Mouse (Mus musculus): ENCODE measurements around the gene Nabp2.

The Nabp2 gene

GRCm38 (mm10) chr10:128411211-128412054, at the start of gene Nabp2, which contains the start of gene Rnf41:
Gene Nabp2 (minus strand): TSS chr10:128411492.
Gene Rnf41 (plus strand): TSS chr10:128411657.
- peak; percentile 92 for DNase-seq (ENCODE audit: low spot score)

DNA sequence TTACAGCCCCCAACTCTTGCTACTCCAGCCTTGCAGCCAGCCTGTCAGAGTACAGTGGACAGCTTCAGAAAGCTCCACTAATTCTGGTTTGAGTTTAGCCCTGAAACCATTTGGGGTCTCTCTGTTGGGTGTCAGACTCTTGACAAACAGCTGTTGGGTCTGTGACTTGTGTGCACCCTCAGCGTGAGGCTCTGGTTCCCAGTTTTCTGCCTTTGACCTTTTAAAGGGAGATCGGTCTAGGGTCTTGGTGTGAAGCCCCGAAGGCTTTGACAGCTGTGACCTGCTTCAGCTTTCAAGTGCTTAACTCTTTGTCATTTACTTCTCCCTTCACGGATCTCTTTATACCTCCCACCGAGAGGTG, 49.0 kb upstream of the Nabp2 start:
- no peak for DNase-seq (ENCODE audit: low spot score)

DNA sequence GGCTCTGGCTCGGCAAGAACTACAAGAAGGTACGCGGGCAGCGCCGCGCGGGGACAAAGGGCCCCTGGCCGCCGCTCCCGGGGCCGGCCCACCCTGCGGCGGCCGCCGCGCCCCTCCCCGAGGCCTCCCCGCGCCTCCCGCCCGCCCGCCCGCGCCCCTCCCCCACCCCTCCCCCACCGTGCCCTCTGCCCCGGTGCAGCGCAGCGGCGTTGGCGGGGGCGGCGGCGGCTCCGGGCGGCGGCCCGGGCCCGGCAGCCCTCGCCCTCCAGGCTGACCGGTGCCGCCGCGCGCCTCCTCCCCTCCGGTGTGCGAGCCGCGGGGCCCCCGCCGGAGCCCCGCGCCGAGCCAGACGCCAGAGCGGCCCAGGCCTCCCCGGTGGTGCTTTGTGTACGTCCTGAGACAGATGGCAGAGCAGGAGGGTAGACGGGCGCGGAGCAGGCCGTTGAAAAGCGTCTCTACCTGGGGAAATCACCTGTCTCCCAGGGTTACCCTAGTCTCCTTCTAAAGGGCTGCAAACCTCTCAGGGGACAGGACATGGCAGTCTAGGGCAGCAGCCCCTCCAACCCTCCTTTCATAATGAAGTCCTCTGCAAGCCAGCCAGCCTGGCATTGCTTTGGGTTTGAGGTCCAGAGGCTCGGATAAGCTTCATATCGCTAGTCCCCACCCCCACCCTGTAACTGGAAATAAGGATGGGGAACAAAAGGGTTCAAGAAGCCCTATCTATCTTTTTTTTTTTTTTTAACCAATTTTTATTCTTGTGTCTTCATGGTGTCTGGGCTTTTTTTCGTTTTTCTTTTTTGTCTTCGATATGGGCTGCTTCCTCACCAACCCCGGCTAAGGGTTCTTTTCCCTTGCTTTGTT, 48.3 kb upstream of the Nabp2 start:
- DNase-seq (ENCODE audit: low spot score): peak; percentile 53

DNA sequence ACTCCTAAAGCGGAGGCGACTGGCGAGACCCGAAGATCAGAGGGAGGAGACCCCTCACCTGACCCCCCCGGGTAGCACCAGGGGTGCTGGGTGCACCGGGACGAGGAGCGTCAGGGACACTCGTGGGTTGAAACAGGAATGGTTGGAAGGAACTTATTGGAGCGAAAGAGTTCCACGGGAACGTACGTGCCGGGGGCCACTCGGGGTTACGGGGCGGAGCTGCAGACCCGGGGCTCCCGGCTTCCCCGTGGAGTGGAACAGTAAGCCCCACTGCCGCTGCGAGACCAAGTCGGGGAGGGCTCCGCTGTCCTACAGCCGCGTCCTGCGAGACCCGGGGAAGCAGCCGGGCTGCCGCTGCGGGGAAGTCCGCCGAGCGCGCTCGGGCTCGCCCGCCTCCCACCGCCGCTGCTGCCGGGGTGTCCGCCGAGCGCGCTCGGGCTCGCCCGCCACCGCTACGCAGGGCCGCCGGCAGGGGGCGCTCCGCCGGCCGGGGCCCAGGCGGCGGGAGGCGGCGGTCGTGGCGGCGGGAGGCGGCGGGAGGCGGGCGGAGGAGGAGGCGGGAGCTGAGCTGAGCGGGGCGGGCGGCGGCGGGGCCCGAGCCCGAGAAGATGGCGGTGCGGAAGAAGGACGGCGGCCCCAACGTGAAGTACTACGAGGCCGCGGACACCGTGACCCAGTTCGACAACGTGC, 47.6 kb upstream of the Nabp2 start, which contains the start of gene Smarcc2:
Smarcc2 (plus strand) TSS at position 530 of the 690 bp plus-strand sequence.
- peak; percentile 75 for DNase-seq (ENCODE audit: low spot score)

DNA sequence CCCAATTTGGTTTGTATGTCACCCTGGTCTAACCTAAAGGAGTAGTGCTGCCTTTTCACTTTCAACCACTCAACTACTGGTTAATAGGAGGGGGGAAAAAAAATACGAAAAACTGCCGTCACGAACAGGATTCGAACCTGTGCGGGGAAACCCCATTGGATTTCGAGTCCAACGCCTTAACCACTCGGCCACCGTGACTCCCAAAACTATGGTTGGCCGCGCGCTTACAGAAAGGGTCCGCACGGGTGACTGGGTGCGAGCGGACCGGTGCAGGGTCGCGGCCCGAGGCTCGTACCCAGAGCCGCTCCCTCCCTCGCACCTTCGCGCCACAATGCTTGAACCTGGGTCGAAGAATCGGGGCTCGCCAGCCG, 47.0 kb upstream of the Nabp2 start:
- DNase-seq (ENCODE audit: low spot score): peak; percentile 91

GRCm38 (mm10) chr10:128457676-128458075, 46.4 kb upstream of the Nabp2 start:
- no peak for DNase-seq (ENCODE audit: low spot score)

DNA sequence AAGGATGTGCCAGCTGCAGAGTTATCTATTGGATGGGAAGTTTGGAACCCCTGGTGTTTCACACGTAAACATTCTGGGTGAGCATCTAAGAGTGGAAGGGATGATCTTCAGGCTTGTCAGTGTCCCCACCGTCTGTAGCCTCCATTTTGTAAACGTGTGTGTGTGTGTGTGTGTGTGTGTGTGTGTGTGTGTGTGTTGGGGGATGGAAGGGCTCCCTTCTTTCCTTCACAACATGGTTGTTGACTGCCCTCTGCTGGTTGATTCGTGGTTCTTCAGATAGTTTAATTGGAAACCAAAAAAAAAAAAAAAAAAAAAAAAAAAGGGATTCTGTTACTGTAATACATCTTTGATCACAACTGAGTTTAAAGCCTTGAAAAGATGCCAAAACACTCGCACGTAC, 44.0 kb upstream of the Nabp2 start:
- DNase-seq (ENCODE audit: low spot score): peak; percentile 74

DNA sequence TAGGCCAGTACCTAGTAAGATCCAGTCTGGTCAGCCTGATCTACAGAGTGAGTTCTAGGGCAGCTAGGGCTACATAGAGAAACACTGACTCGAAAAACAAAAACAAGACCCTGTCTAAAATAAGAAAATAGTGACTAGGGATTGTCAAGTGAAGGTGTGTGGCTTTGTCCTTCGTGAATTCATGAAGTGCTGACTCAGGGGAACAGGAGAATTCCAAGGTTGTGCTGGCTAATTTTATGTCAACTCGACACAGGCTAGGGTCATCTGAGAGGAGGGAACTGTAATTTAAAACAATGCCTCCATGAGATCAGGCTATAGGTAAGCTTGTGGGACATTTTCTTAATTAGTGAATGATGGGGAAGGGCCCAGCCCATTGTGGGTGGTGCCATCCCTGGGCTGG, 43.2 kb upstream of the Nabp2 start:
- DNase-seq (ENCODE audit: low spot score): no peak

DNA sequence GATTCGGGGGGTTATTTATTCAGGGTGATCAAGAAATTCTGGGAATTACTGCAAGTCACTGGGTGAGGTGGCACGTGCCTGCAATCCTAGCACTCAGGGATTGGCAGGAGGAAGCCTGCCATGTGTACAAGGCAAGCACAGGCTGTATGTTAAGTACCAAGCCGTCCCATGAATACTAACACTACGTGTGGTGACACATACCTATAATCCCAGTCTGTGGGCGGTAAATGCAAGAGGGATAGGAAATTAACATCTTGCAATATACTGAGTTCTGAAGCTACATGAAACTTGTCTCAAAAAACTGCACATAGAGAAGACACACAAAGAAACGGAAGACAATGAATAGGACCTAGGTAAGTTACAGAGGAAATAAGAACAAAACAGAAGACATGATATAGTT, 39.7 kb upstream of the Nabp2 start:
- no peak for DNase-seq (ENCODE audit: low spot score)

DNA sequence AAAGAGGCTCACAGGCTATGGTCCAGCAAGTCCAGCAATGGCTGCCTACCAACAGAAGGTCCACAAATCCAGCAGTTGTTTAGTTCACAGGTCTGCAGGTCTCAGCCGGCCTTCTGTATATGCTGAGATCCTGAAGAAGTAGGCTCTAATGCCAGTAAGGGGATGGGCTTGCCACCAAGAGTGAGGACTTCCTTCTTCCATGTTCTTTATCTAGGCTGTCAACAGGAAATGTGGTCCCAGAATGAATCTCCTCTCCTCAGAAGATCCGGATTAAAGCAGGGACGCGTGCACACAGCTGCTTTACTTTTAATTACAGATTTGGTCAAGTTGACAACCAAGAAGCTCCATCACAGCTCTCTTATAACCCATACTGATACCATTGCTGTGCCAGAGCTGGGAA, 34.1 kb upstream of the Nabp2 start:
- no peak for DNase-seq (ENCODE audit: low spot score)

- DNase-seq (ENCODE audit: low spot score): no peak
These were observed 33.1 kb upstream of the Nabp2 start for GRCm38 (mm10) chr10:128444354-128444753.

DNA sequence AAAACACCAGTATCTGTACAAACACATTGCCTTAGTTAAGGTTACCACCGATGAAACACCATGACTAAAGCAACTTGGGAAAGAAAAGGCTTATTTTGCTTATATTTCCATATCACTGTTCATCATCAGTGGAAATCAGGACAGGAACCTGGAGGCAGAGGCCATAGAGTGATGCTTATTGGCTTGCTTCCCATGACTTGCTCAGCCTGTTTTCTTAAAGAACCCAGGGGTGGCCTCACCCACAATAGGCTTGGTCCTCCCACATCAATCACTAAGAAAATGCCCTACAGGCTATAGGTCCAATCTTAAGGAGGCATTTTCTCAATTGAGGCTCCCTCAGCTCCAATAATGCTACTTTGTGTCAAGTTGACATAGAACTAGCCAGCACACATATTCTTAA, 31.4 kb upstream of the Nabp2 start:
- no peak for DNase-seq (ENCODE audit: low spot score)

GRCm38 (mm10) chr10:128441324-128442119, 30.2 kb upstream of the Nabp2 start:
- DNase-seq (ENCODE audit: low spot score): no peak

DNA sequence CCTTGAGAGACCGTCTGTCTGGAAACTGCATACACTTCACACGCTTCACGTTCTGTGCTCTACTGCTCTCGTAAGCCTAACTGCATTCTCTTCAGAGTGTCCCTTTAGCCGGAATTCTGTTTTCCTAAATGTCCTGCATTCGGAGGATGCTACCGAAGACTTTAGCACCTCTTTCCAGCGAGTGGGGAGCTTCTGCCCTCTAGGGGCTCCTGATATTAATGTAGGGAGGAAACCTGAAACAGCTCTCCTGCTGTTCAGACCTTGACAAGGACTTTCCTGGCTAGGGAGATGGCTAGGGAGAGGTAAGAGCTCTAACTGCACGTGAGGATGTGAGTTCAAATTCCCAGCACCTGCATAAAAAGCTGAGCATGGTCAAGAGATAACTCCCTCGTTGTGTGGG, 29.1 kb upstream of the Nabp2 start:
- DNase-seq (ENCODE audit: low spot score): no peak

GRCm38 (mm10) chr10:128438675-128439279, 27.5 kb upstream of the Nabp2 start:
- DNase-seq (ENCODE audit: low spot score): no peak

DNA sequence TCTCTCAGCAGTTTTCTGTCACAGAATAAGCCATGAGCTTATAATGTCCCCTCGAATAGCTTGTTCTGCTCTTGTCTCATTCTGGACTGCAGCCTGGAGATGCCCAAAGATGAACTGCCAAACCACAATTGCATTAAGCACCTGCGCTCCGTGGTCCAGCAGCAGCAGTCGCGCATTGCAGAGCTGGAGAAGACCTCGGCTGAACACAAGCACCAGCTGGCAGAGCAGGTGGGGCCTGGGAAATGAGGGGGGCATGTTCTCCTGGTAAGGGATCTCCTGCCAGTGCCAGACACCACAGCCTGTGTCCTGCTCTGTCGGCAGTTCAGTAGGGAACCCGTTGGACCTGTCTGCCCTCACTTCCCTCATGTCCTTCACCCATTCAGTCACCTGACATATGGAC, 25.1 kb upstream of the Nabp2 start:
- no peak for DNase-seq (ENCODE audit: low spot score)

DNA sequence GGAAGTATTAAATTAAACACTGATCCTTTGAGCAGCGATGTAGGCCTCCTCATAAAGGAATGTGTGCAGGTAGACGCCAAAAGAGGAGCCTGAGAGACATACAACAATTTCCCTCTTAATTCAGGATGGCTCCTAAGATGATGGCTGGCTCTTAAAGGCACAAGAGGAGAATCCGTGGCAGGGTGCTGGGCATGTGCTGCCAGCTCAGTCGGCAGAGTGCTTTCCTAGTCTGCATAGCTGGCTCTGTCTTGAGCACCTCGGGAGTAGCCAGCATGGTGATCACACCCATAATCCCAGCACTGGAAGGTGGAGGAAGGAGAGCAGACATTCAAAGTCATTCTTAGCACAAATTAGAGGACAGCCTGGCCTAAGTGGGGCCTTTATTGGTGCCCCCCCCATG, 24.6 kb upstream of the Nabp2 start:
- no peak for DNase-seq (ENCODE audit: low spot score)

- DNase-seq (ENCODE audit: low spot score): no peak
These were observed 24.0 kb upstream of the Nabp2 start for GRCm38 (mm10) chr10:128435186-128435823.

DNA sequence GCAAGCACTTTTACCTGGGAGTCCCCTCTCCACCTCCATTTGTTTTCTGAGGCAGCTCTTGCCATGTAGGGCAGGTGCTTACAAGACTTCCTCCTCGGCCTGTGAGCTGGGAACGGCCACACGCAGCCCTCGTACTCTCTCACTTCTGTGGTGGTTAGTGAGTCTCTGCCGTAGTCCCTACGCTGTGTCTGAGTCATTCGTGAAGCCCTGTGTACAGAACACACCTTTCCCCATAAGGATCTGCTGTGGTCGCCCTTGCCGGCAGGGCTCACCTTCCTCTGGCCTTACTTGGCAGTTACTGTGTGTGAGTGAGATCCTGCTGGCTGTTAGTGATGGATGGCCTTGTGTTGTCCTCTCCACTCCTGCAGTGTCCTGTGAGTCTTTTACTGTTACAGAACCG, 23.4 kb upstream of the Nabp2 start:
- DNase-seq (ENCODE audit: low spot score): no peak

DNA sequence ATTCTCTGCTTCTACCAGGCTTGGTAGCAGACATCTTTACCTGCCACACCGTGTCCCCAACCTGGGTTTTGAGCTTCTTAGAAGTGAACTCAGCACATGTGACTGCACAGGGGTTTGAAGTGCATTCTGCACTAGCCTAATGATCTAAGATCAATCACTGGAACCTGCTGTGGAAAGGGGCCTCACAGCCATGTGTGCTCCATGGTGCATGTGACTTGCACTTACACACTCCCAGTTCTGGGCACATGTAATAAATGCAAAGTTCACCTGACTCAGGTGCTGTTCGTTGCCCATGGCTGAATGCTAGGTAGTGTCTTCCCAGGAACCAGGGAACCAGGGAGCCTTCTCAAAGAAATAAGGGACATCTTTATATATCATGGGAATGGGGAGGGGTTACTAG, 22.1 kb upstream of the Nabp2 start:
- DNase-seq (ENCODE audit: low spot score): no peak

DNA sequence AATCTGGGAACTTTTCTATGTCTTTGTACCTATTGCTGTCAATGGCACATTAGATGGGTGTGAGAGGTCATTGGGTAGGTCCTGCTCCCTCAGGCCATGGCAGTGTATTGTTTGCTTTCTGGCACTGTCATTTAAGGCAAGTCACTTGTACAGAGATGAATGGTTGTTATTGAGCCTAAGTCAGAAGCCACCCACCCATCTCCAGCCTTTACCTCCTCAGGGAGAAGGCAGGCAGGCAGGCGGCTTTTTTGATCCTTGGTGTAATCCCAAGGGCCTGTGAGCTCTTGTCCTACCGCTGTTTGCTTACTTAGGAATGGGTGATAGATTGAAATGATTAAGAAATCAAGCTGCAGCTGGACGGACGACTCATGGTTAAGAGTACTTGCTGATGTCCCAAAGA, 18.2 kb upstream of the Nabp2 start:
- DNase-seq (ENCODE audit: low spot score): no peak

All from c-Kit-positive CD71-positive TER-119-positive erythroid progenitor cells, embryonic 14.5 days (primary cell).